Mouse (Mus musculus): Measurements from ENCODE around the gene Htr5b.

DNA sequence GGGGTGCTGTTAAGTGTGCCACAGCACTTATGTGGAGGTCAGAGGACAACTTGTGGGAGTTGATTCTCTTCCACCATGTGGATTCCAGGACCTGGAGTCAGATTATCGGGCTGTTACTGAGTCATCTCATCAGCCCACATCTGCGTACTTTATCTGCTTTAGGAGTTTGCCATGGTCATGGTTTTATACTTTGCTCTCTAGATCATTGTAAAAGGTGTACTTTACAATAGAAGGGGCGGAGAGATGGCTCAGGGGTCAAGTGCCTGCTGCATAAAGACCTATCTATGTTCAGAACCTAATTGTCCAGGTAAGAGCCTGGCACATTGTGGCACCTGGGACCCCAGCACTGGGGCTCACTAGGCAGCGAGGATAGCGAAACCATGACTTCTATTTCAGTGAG, 48.9 kb downstream of the Htr5b start:
- TF ChIP-seq CTCF (IDR thresholded peaks at IDR 0.05; ENCODE audit: low read depth) (no peak), EP300 (IDR thresholded peaks at IDR 0.05; ENCODE audit: low read depth) (no peak)
